Mouse (Mus musculus): ENCODE results near the gene Tepsin.

- TF ChIP-seq CTCF (conservative IDR thresholded peaks at IDR 0.05; ENCODE audit: insufficient read depth, insufficient read length, low read depth, low read length): no peak
- peak; percentile 51 for TF ChIP-seq POLR2A (IDR thresholded peaks at IDR 0.05; ENCODE audit: low read depth, low read length)
Observed at GRCm38 (mm10) chr11:120098588-120099511, at the start of gene Tepsin, which contains the start of gene Ndufaf8.
